Mouse (Mus musculus): ENCODE measurements around the gene Skap2. TPM values are rescaled to one million over a fixed set of nuclear protein-coding genes. Genes with fewer than 3 reads are reported as not detected.

The Skap2 gene
- polyA plus RNA-seq, 1 experiment, result 9.1 TPM

DNA sequence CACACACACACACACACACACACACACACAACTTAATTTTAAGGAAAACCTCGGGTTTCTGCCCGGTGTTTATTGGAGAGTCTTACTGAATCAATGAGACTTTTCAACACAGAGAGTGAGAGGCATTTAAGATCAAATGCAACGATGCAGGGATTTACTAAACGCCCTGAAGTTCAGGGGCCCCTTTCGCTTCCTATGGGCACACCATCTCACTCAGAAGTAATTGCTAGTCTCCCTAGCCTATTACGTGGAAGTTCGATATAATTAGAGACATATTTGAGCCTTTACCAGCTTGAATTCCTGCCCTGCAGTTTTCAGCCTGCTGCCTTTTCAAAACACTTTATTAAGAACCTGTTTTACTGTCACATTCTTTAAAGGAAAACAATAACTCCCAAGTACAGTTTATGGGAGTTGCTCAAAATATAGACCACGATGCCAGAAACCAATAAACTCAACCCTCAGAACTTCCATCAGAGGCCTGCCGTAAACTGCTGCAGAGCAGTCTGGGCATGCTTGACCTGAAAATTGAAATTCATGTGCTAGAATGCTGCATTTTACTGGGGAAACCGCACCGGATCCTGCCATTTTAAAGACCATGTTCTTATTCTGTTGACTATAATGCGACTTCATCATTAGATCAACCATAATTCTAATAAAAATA, 203.1 kb downstream of the Skap2 start:
- Histone ChIP-seq H3K27me3 (ENCODE audit: control insufficient read depth, insufficient read depth, low read length) (no peaks in the 10 kb centered on the region), H3K4me1 (ENCODE audit: control insufficient read depth, insufficient read depth, insufficient read length) (no peaks in the 10 kb centered on the region), H3K36me3 (ENCODE audit: control insufficient read depth, insufficient read depth, low read length) (no peaks in the 10 kb centered on the region), H3K4me3 (ENCODE audit: extremely low read depth, insufficient read depth, insufficient read length) (no peak overlapping the region), H3K27ac (ENCODE audit: insufficient read depth, low read length) (no peak overlapping the region)
- 90% methylated on average over 12 of the region's 12 CpGs for WGBS
- no peak for TF ChIP-seq POLR2A (IDR thresholded peaks at IDR 0.05; ENCODE audit: low read depth, low read length)
- TF ChIP-seq CTCF (IDR thresholded peaks at IDR 0.05; ENCODE audit: extremely low read depth, insufficient read depth, insufficient read length, insufficient replicate concordance), result no peak
- no peak for DNase-seq (ENCODE audit: low read depth in 1 of 2, low spot score in 2 of 2)

DNA sequence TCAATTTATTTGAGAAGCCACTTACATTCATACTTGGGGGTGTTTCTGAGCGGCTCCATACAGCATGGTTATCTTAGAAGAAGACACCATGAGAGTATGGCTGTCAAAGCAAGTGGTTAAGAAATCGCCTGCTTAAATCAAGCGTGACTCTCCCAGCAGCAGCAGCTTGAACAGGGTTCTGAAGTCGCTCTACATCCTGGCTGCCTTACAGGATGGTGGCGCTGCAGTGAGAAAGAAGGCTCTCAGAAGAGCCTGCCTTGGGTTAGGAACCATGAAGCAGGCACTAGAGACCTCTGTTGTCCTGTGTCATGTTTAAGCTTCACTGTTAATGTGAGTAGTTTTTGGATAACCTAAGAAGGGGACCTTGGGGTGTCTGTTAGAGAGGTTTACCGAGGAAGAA, 204.3 kb downstream of the Skap2 start:
- Histone ChIP-seq H3K27me3 (ENCODE audit: control insufficient read depth, insufficient read depth, low read length) (no peaks in the 10 kb centered on the region), H3K4me1 (ENCODE audit: control insufficient read depth, insufficient read depth, insufficient read length) (no peaks in the 10 kb centered on the region), H3K36me3 (ENCODE audit: control insufficient read depth, insufficient read depth, low read length) (no peaks in the 10 kb centered on the region), H3K4me3 (ENCODE audit: extremely low read depth, insufficient read depth, insufficient read length) (no peak overlapping the region), H3K27ac (ENCODE audit: insufficient read depth, low read length) (no peak overlapping the region)
- 86% methylated on average over 6 of the region's 6 CpGs for WGBS
- DNase-seq (ENCODE audit: low read depth in 1 of 2, low spot score in 2 of 2), result no peak
- TF ChIP-seq POLR2A (IDR thresholded peaks at IDR 0.05; ENCODE audit: low read depth, low read length) (no peak), CTCF (IDR thresholded peaks at IDR 0.05; ENCODE audit: extremely low read depth, insufficient read depth, insufficient read length, insufficient replicate concordance) (no peak)

Other genes with a start within 250 kb of the Skap2 start
- gene Hoxa1, start 145.8 kb upstream of the Skap2 start, polyA plus RNA-seq (2012; rRNA removed), result 0.12 and 0.21 TPM in 2 replicates
- gene Hoxa2, start 152.3 kb upstream of the Skap2 start, polyA plus RNA-seq (2012; rRNA removed), result 0.27 and 0.65 TPM in 2 replicates
- not detected in 2 replicates for gene 5730596B20Rik, start 164.9 kb upstream of the Skap2 start, polyA plus RNA-seq (2012; rRNA removed)
- gene Hoxa4, start 179.2 kb upstream of the Skap2 start, polyA plus RNA-seq (2012; rRNA removed), result 0.68 and 0.79 TPM in 2 replicates
- gene Hoxa5, start 192.0 kb upstream of the Skap2 start, polyA plus RNA-seq (2012; rRNA removed), result 1.3 and 1.8 TPM in 2 replicates
- gene Hoxa6, start 196.2 kb upstream of the Skap2 start, polyA plus RNA-seq (2012; rRNA removed), result 0.46 TPM in 1 of 2 replicates, not detected in the other
- 1.4 and 1.5 TPM in 2 replicates for gene Hoxa3, start 200.8 kb upstream of the Skap2 start, polyA plus RNA-seq (2012; rRNA removed)
- gene Gm28308, start 200.8 kb upstream of the Skap2 start, polyA plus RNA-seq (2012; rRNA removed), result not detected in 2 replicates
- 0.56 and 0.79 TPM in 2 replicates for gene Hoxa7, start 209.3 kb upstream of the Skap2 start, polyA plus RNA-seq (2012; rRNA removed)
- 0.18 and 0.31 TPM in 2 replicates for gene Hoxa9, start 218.5 kb upstream of the Skap2 start, polyA plus RNA-seq (2012; rRNA removed)
- gene Hoxa10, start 228.3 kb upstream of the Skap2 start, polyA plus RNA-seq (2012; rRNA removed), result not detected in 2 replicates
- not detected in 2 replicates for gene Hoxa11, start 233.3 kb upstream of the Skap2 start, polyA plus RNA-seq (2012; rRNA removed)
- gene Hoxa13, start 248.3 kb upstream of the Skap2 start, polyA plus RNA-seq (2012; rRNA removed), result not detected in 2 replicates